Mouse (Mus musculus) testis, adult 2 months (tissue): Measurements from ENCODE around the gene Prelid1.

Experiments used
- CTCF ChIP-seq: fragments of 200-500 bp; IDR thresholded peaks from 2 replicates; pipeline ENCODE4 v1.5.1; 2012; ENCODE audit warnings: low read depth, mild to moderate bottlenecking, inconsistent platforms, low read length, moderate library complexity; ENCODE audit not compliant: control insufficient read depth, insufficient read depth, insufficient replicate concordance
- POLR2A ChIP-seq: fragments of 200-500 bp; IDR thresholded peaks from 2 replicates; pipeline ENCODE4 v1.6.1; 2012; ENCODE audit warnings: low read depth, mild to moderate bottlenecking, inconsistent platforms, low read length, moderate library complexity; ENCODE audit not compliant: control insufficient read depth

DNA sequence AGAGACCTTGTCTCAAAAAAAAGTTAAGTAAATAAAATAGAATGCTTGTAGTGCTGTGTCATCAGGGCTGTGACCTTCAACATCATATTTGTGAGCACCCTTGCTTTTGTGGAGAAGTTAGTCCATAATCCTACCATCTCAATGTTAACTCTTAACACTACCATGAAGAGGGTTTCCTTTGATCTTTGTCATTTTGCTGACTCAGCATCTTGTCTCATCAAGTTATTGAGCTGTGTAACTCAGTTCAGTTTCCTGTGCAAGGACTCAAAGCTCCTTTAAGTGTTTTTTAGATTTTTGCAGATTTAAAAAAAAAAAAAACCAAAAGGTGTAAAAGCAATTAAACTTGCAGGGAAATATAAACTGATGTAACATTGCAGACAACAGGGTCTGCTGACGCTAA lies 23.5 kb upstream of the Prelid1 start:
- no peak for TF ChIP-seq POLR2A
- no peak for TF ChIP-seq CTCF
